Mouse (Mus musculus) gastrocnemius, adult 2 months (tissue): Measurements from ENCODE around the gene Slc41a3. TPM values are rescaled to one million over a fixed set of nuclear protein-coding genes. Genes with fewer than 3 reads are reported as not detected.

Experiments
- DNase-seq: peaks from one replicate; pipeline ENCODE4 v3.0.0; 2022
- H3K27ac ChIP-seq: fragments of 200-600 bp; 2 replicates; pipeline ENCODE4 v1.8.1; 2022; ENCODE audit warnings: mild to moderate bottlenecking
- H3K4me3 ChIP-seq: fragments of 200-600 bp; 2 replicates; pipeline ENCODE4 v1.8.1; 2022; ENCODE audit warnings: mild to moderate bottlenecking, moderate library complexity
- CTCF ChIP-seq: fragments of 200-600 bp; IDR thresholded peaks from 2 replicates; pipeline ENCODE4 v1.8.1; 2022; ENCODE audit warnings: antibody characterized with exemption, mild to moderate bottlenecking, moderate library complexity
- intact Hi-C: fragments of 180-260 bp; cut with DNase I; formaldehyde crosslinking; loops from one replicate; pipeline ENCODE4 v1.15.1; 2025
- total RNA-seq, 2 experiments: library from RNA; stranded (reverse); gene quantifications; 2 replicates each; pipeline ENCODE4 v1.2.3; 2021

The Slc41a3 gene
- total RNA-seq, 2 experiments from 2014 or later = 75.0 to 118 TPM

- Histone ChIP-seq H3K4me3 (no peak overlapping the region), H3K27ac (no peak overlapping the region)
- DNase-seq = no peak
- intact Hi-C loops = no loop called here
- TF ChIP-seq CTCF = no peak
Measured at GRCm38 (mm10) chr6:90569736-90570383, 34.7 kb upstream of the Slc41a3 start.

- H3K4me3 ChIP-seq = no peak overlapping the region
- H3K27ac ChIP-seq = no peak overlapping the region
- no peak for DNase-seq
- TF ChIP-seq CTCF = no peak
- intact Hi-C loops = no loop called here
Measured at GRCm38 (mm10) chr6:90570392-90570791, 34.1 kb upstream of the Slc41a3 start.

- peak; percentile 89 for TF ChIP-seq CTCF
- peak overlapping the region; percentile 36; the same call in 1 of the 2 replicates for H3K27ac ChIP-seq
- peak; percentile 87 for DNase-seq
- H3K4me3 ChIP-seq = no peak overlapping the region
- intact Hi-C loops = loop anchor here (2.0 to 5.0 kb wide), 2 partner anchors 36 to 128 kb away; no protein-coding TSS in a partner anchor
Measured at GRCm38 (mm10) chr6:90575261-90575715, 29.2 kb upstream of the Slc41a3 start.

GRCm38 (mm10) chr6:90578174-90578573 is 26.4 kb upstream of the Slc41a3 start:
- H3K27ac ChIP-seq = no peak overlapping the region
- no peak for DNase-seq
- no peak overlapping the region for H3K4me3 ChIP-seq
- no peak for TF ChIP-seq CTCF
- intact Hi-C loops = loop anchor here (5.0 kb wide), 1 partner anchor 131 kb away; no protein-coding TSS in a partner anchor

- peak; percentile 49 for DNase-seq
- TF ChIP-seq CTCF = no peak
- H3K27ac ChIP-seq = peak overlapping the region; percentile 43; the same call in 1 of the 2 replicates
- intact Hi-C loops = no loop called here
- H3K4me3 ChIP-seq = no peak overlapping the region
Measured at GRCm38 (mm10) chr6:90582331-90582730, 22.2 kb upstream of the Slc41a3 start.

- TF ChIP-seq CTCF = no peak
- peak; percentile 59 for DNase-seq
- H3K4me3 ChIP-seq = no peak overlapping the region
- H3K27ac ChIP-seq = peak overlapping the region; percentile 93
- intact Hi-C loops = no loop called here
Measured at GRCm38 (mm10) chr6:90588113-90588512, 16.4 kb upstream of the Slc41a3 start.

- TF ChIP-seq CTCF = no peak
- intact Hi-C loops = no loop called here
- DNase-seq = no peak
- no peak overlapping the region for H3K4me3 ChIP-seq
- no peak overlapping the region for H3K27ac ChIP-seq
Measured at GRCm38 (mm10) chr6:90590707-90591106, 13.8 kb upstream of the Slc41a3 start.

GRCm38 (mm10) chr6:90594972-90595371 is 9.6 kb upstream of the Slc41a3 start:
- peak overlapping the region; percentile 98 for H3K27ac ChIP-seq
- DNase-seq = peak; percentile 56
- intact Hi-C loops = no loop called here
- no peak overlapping the region for H3K4me3 ChIP-seq
- TF ChIP-seq CTCF = no peak

- Histone ChIP-seq H3K27ac (peak overlapping the region; percentile 98), H3K4me3 (no peak overlapping the region)
- DNase-seq = peak; percentile 57
- TF ChIP-seq CTCF = no peak
- intact Hi-C loops = no loop called here
Measured at GRCm38 (mm10) chr6:90597060-90597459, 7.5 kb upstream of the Slc41a3 start.

GRCm38 (mm10) chr6:90597592-90597991 is 6.9 kb upstream of the Slc41a3 start:
- H3K27ac ChIP-seq = peak overlapping the region; percentile 98
- TF ChIP-seq CTCF = no peak
- peak; percentile 82 for DNase-seq
- no peak overlapping the region for H3K4me3 ChIP-seq
- intact Hi-C loops = no loop called here

- intact Hi-C loops = no loop called here
- no peak overlapping the region for H3K4me3 ChIP-seq
- DNase-seq = peak; percentile 51
- no peak for TF ChIP-seq CTCF
- H3K27ac ChIP-seq = peak overlapping the region; percentile 98
Measured at GRCm38 (mm10) chr6:90598197-90598596, 6.3 kb upstream of the Slc41a3 start.

- TF ChIP-seq CTCF = no peak
- H3K27ac ChIP-seq = peak overlapping the region; percentile 98
- DNase-seq = no peak
- H3K4me3 ChIP-seq = no peak overlapping the region
- intact Hi-C loops = loop anchor here (5.0 kb wide), 1 partner anchor 138 kb away; the partner anchor contains the start of gene Klf15
Measured at GRCm38 (mm10) chr6:90600351-90600750, 4.2 kb upstream of the Slc41a3 start.

GRCm38 (mm10) chr6:90601736-90602135 is 2.8 kb upstream of the Slc41a3 start:
- intact Hi-C loops = loop anchor here (5.0 kb wide), 1 partner anchor 139 kb away; the partner anchor contains the start of gene Klf15

More at GRCm38 (mm10) chr6:90601736-90602135, 2.8 kb upstream of the Slc41a3 start:
- no peak for TF ChIP-seq CTCF
- H3K27ac ChIP-seq = peak overlapping the region; percentile 98
- peak; percentile 87 for DNase-seq
- peak overlapping the region; percentile 76 for H3K4me3 ChIP-seq
